ENCODE assay signal across 10 mouse cellular contexts in the genomic region with DNA sequence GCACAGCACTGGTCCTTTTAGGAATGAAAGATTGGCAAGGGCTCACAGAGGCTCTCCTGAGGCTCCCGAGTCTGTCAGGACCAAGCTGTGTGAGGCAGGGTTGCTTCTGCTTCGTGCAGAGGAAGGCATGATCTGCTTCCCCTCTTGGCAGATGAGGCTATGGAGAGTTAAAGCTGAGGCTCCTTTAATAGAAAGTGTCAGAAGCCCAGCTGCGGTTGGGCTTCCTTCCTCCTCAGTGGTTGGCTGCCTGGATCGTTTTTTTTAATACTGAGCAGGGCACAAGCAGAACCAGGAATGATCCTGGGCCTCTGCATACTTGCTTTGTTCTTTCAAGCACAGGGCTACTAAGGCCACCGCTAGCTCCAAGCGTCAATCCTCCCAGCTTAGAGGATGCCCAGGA. TPM values are rescaled to one million over a fixed set of nuclear protein-coding genes. Genes with fewer than 3 reads are reported as not detected.
DNase-seq lines count a peak whose midpoint lies in the region; ATAC-seq and TF ChIP-seq lines count a peak whose summit lies in the region.
"Had no signal": no experiment of that assay in that cellular context is flagged by ENCODE, and none has a peak within 500 bp of the region (broad histone marks: within the 10 kb centered on the region; RNA-seq: fewer than 3 reads in every experiment).

No protein-coding gene starts in this region.

- WGBS in spleen, adult 2 months, result 13% methylated on average over 6 of the region's 6 CpGs
- WGBS in liver, embryonic 16.5 days (ENCODE audit: insufficient replicate concordance), result 25% methylated on average over 6 of the region's 6 CpGs

- H3K4me3 ChIP-seq in gastrocnemius, adult 2 months, result no peak overlapping the region
- H3K4me3 ChIP-seq in spleen, adult 2 months (ENCODE audit: extremely low read depth, insufficient read depth, insufficient read length), result peak overlapping the region; percentile 34; the same call in 1 of the 2 replicates
- no peak overlapping the region for H3K4me3 ChIP-seq in liver, embryonic 16.5 days (ENCODE audit: low read depth, low read length)

- peak; percentile 24 for DNase-seq in gastrocnemius, adult 2 months
- no peak for DNase-seq in gastrocnemius, adult 18-20 months (ENCODE audit: low spot score)
- peak in 1 of 2 experiments; percentile 43 for DNase-seq in spleen, adult 2 months (ENCODE audit: low read depth in 1 of 2, low spot score in 2 of 2)
- DNase-seq in spleen, adult 12 weeks (ENCODE audit: low spot score), result no peak
- peak; percentile 59 for DNase-seq in splenic B cell, adult 2 months (ENCODE audit: low read depth, low spot score)
- no peak for DNase-seq in embryo, embryonic 9.5 days (ENCODE audit: extremely low spot score)
- no peak for DNase-seq in layer of hippocampus, postnatal 25 days (ENCODE audit: extremely low spot score in 1 of 2, low spot score in 1 of 2)

- intact Hi-C loops in gastrocnemius, adult 2 months (cut with DNase I), result no loop called here

- H3K9ac ChIP-seq in liver, embryonic 16.5 days (ENCODE audit: low read depth, low read length), result no peak overlapping the region

- peaks cover 43% of the 10 kb centered on the region for H3K4me1 ChIP-seq in spleen, adult 2 months (ENCODE audit: control insufficient read depth, insufficient read depth, insufficient read length)
- H3K4me1 ChIP-seq in liver, embryonic 16.5 days (ENCODE audit: control insufficient read depth, low read depth, low read length), result no peaks in the 10 kb centered on the region; the same call in 1 of the 2 replicates

- no peaks in the 10 kb centered on the region for H3K27me3 ChIP-seq in spleen, adult 2 months (ENCODE audit: control insufficient read depth, insufficient read depth, low read length)
- no peaks in the 10 kb centered on the region for H3K27me3 ChIP-seq in liver, embryonic 16.5 days (ENCODE audit: control insufficient read depth, insufficient read depth, low read depth, low read length)
- no peaks in the 10 kb centered on the region for H3K27me3 ChIP-seq in splenic B cell, adult 2 months (ENCODE audit: control insufficient read depth, insufficient read depth, low read length, poor library complexity, severe bottlenecking)

- peak overlapping the region; percentile 20; the same call in 1 of the 2 replicates for H3K27ac ChIP-seq in gastrocnemius, adult 2 months
- peak overlapping the region; percentile 65 for H3K27ac ChIP-seq in spleen, adult 2 months (ENCODE audit: insufficient read depth, low read length)
- H3K27ac ChIP-seq in liver, embryonic 16.5 days (ENCODE audit: low read length), result no peak overlapping the region

- peak; percentile 30; the same call in 1 of the 2 replicates for ATAC-seq in liver, embryonic 16.5 days (ENCODE audit: low read depth)

- no peak for TF ChIP-seq POLR2A in spleen, adult 2 months (IDR thresholded peaks at IDR 0.05; ENCODE audit: low read depth, low read length)

- H3K36me3 ChIP-seq in spleen, adult 2 months (ENCODE audit: control insufficient read depth, insufficient read depth, low read length), result no peaks in the 10 kb centered on the region
- no peaks in the 10 kb centered on the region for H3K36me3 ChIP-seq in liver, embryonic 16.5 days (ENCODE audit: control insufficient read depth, insufficient read depth)
- no peaks in the 10 kb centered on the region for H3K36me3 ChIP-seq in splenic B cell, adult 2 months (ENCODE audit: control insufficient read depth, insufficient read depth, low read length, poor library complexity, severe bottlenecking)

- no peaks in the 10 kb centered on the region for H3K9me3 ChIP-seq in liver, embryonic 16.5 days (replicated peaks; ENCODE audit: control insufficient read depth, low read length)

- H3K4me2 ChIP-seq in liver, embryonic 16.5 days (ENCODE audit: low read depth, low read length), result no peak overlapping the region

- TF ChIP-seq CTCF in gastrocnemius, adult 2 months (IDR thresholded peaks at IDR 0.05), result no peak
- TF ChIP-seq CTCF in spleen, adult 2 months (IDR thresholded peaks at IDR 0.05; ENCODE audit: extremely low read depth, insufficient read depth, insufficient read length, insufficient replicate concordance), result no peak

RNA-seq across cellular contexts. Expression of a gene that starts 4.5 kb away (rescaled TPM):
- not detected for total RNA-seq in gastrocnemius, adult 2 months (2021)
- not detected for total RNA-seq in gastrocnemius, adult 18-20 months (2021)
- not detected in 2 replicates for polyA plus RNA-seq in spleen, adult 2 months (2012; rRNA removed)
- polyA plus RNA-seq in liver, embryonic 16.5 days (2015; fragmentation: Nextera tagmentation; extraction: Ambion mirVana), result not detected in 2 replicates
- total RNA-seq in layer of hippocampus, postnatal 25 days (2021), result not detected
- total RNA-seq: layer of hippocampus, postnatal 10 days had no signal
- polyA plus RNA-seq: neural tube, embryonic 11.5 days had no signal

RNA-seq across cellular contexts. Expression of a gene that starts 22.7 kb away (rescaled TPM):
- 1 to 10 TPM; 1.3 to 1.4 TPM for total RNA-seq in gastrocnemius, adult 2 months (2021)
- total RNA-seq in gastrocnemius, adult 18-20 months (2021), result 1 to 10 TPM in 1 of 2 experiments, under 1 TPM in 1; 0.87 to 1.3 TPM
- 1.5 TPM in 2 replicates for polyA plus RNA-seq in spleen, adult 2 months (2012; rRNA removed)
- polyA plus RNA-seq in liver, embryonic 16.5 days (2015; fragmentation: Nextera tagmentation; extraction: Ambion mirVana), result 2.8 and 3.1 TPM in 2 replicates
- 1 to 10 TPM; 4.0 to 4.6 TPM for total RNA-seq in layer of hippocampus, postnatal 25 days (2021)

RNA-seq across cellular contexts. Expression of a gene that starts 23.8 kb away (rescaled TPM):
- 1 to 10 TPM; 3.3 to 4.1 TPM for total RNA-seq in gastrocnemius, adult 2 months (2021)
- total RNA-seq in gastrocnemius, adult 18-20 months (2021), result 1 to 10 TPM; 2.8 to 4.1 TPM
- 4.4 and 5.1 TPM in 2 replicates for polyA plus RNA-seq in spleen, adult 2 months (2012; rRNA removed)
- polyA plus RNA-seq in liver, embryonic 16.5 days (2015; fragmentation: Nextera tagmentation; extraction: Ambion mirVana), result 4.9 and 6.8 TPM in 2 replicates
- 1 to 10 TPM; 6.5 to 8.2 TPM for total RNA-seq in layer of hippocampus, postnatal 25 days (2021)

Comparison
In these comparisons a context has a peak if more than half of its experiments do, and no peak if none do; other contexts are left out.
1. DNase-seq: peak in gastrocnemius, adult 2 months (single experiment) and splenic B cell, adult 2 months (single experiment); none in gastrocnemius, adult 18-20 months (single experiment), spleen, adult 12 weeks (single experiment), embryo, embryonic 9.5 days (single experiment) and layer of hippocampus, postnatal 25 days (0 of 2).